In genomic region chr6:37900221-37900620, GRCm38 (mm10) we compare ENCODE assay signal across 20 mouse cellular contexts.
"Had no signal": no experiment of that assay in that cellular context is flagged by ENCODE, and none has a peak within 500 bp of the region (broad histone marks: within the 10 kb centered on the region; RNA-seq: fewer than 3 reads in every experiment).

No protein-coding gene starts in this region.

- H3K4me2 ChIP-seq: kidney, embryonic 15.5 days; liver, embryonic 11.5 days; midbrain, embryonic 12.5 days; midbrain, embryonic 15.5 days; neural tube, embryonic 12.5 days; neural tube, embryonic 15.5 days had no signal

- H3K9ac ChIP-seq: kidney, embryonic 15.5 days; liver, embryonic 14.5 days; midbrain, embryonic 12.5 days; midbrain, embryonic 15.5 days; neural tube, embryonic 12.5 days; neural tube, embryonic 15.5 days had no signal

- H3K4me3 ChIP-seq: kidney, embryonic 15.5 days; left cerebral cortex, adult 2 months; midbrain, embryonic 12.5 days; midbrain, embryonic 15.5 days; neural tube, embryonic 12.5 days; neural tube, embryonic 15.5 days had no signal

- H3K27me3 ChIP-seq: kidney, embryonic 15.5 days; midbrain, embryonic 12.5 days; midbrain, embryonic 15.5 days; neural tube, embryonic 12.5 days; neural tube, embryonic 15.5 days had no signal

- ATAC-seq: intestine, embryonic 16.5 days; midbrain, embryonic 15.5 days had no signal

- H3K9me3 ChIP-seq: kidney, embryonic 15.5 days; midbrain, embryonic 15.5 days; neural tube, embryonic 12.5 days; neural tube, embryonic 15.5 days had no signal

- H3K27ac ChIP-seq: kidney, embryonic 15.5 days; left cerebral cortex, adult 2 months; liver, embryonic 14.5 days; macrophage; midbrain, embryonic 12.5 days; midbrain, embryonic 15.5 days; neural tube, embryonic 12.5 days; neural tube, embryonic 15.5 days had no signal

- DNase-seq: kidney, adult 2 months; kidney, postnatal 10 days; kidney, postnatal 36 days; layer of hippocampus, postnatal 36 days; lung, adult 18-20 months; retina, postnatal 1 day; right cerebral cortex, postnatal 25 days; spleen, adult 18-20 months; thymus, adult 18-20 months; thymus, postnatal 36 days had no signal
